23 mouse cellular contexts compared by ENCODE assay signal in genomic region chr3:89892517-89893106, GRCm38 (mm10). TPM values are rescaled to one million over a fixed set of nuclear protein-coding genes. Genes with fewer than 3 reads are reported as not detected.
DNase-seq lines count a peak whose midpoint lies in the region; ATAC-seq lines count a peak whose summit lies in the region.
"Had no signal": no experiment of that assay in that cellular context is flagged by ENCODE, and none has a peak within 500 bp of the region (broad histone marks: within the 10 kb centered on the region; RNA-seq: fewer than 3 reads in every experiment).

No protein-coding gene starts in this region.

- H3K36me3 ChIP-seq in liver, embryonic 11.5 days (ENCODE audit: control insufficient read depth, insufficient read depth, low read length): no peaks in the 10 kb centered on the region
- no peaks in the 10 kb centered on the region for H3K36me3 ChIP-seq in liver, embryonic 12.5 days
- H3K36me3 ChIP-seq in liver, embryonic 13.5 days: no peaks in the 10 kb centered on the region
- no peaks in the 10 kb centered on the region for H3K36me3 ChIP-seq in forebrain, embryonic 14.5 days (ENCODE audit: control insufficient read depth, insufficient read depth, low read length)
- H3K36me3 ChIP-seq: limb, embryonic 12.5 days; neural tube, embryonic 15.5 days had no signal

- no peak overlapping the region for H3K9ac ChIP-seq in liver, embryonic 11.5 days (ENCODE audit: low read depth, low read length)
- no peak overlapping the region for H3K9ac ChIP-seq in liver, embryonic 12.5 days
- H3K9ac ChIP-seq in liver, embryonic 13.5 days: no peak overlapping the region
- no peak overlapping the region for H3K9ac ChIP-seq in forebrain, embryonic 14.5 days (ENCODE audit: low read length)
- H3K9ac ChIP-seq: forebrain, embryonic 13.5 days; limb, embryonic 12.5 days; lung, embryonic 14.5 days; neural tube, embryonic 15.5 days had no signal

- H3K4me2 ChIP-seq in liver, embryonic 11.5 days: no peak overlapping the region
- no peak overlapping the region for H3K4me2 ChIP-seq in liver, embryonic 12.5 days
- no peak overlapping the region for H3K4me2 ChIP-seq in liver, embryonic 13.5 days
- no peak overlapping the region for H3K4me2 ChIP-seq in forebrain, embryonic 14.5 days (ENCODE audit: low read length)
- H3K4me2 ChIP-seq: forebrain, embryonic 13.5 days; limb, embryonic 12.5 days; lung, embryonic 14.5 days; neural tube, embryonic 15.5 days had no signal

- no peak overlapping the region for H3K4me3 ChIP-seq in liver, embryonic 11.5 days (ENCODE audit: low read depth, low read length)
- no peak overlapping the region for H3K4me3 ChIP-seq in liver, embryonic 12.5 days
- H3K4me3 ChIP-seq in liver, embryonic 13.5 days (replicated peaks): no peak overlapping the region
- no peak overlapping the region for H3K4me3 ChIP-seq in forebrain, embryonic 14.5 days (ENCODE audit: low read depth, low read length)
- H3K4me3 ChIP-seq: forebrain, embryonic 13.5 days; heart, adult 2 months; left cerebral cortex, adult 2 months; limb, embryonic 12.5 days; myocyte; neural tube, embryonic 15.5 days had no signal

- no peak overlapping the region for H3K27ac ChIP-seq in liver, embryonic 11.5 days (ENCODE audit: low read depth, low read length)
- H3K27ac ChIP-seq in liver, embryonic 12.5 days: no peak overlapping the region
- H3K27ac ChIP-seq in liver, embryonic 13.5 days: no peak overlapping the region
- no peak overlapping the region for H3K27ac ChIP-seq in forebrain, embryonic 14.5 days (ENCODE audit: low read depth, low read length)
- H3K27ac ChIP-seq: forebrain, embryonic 13.5 days; heart, adult 2 months; left cerebral cortex, adult 2 months; limb, embryonic 12.5 days; neural tube, embryonic 15.5 days had no signal

- 76% methylated on average over 5 of the region's 5 CpGs for whole genome bisulfite sequencing in liver, embryonic 11.5 days
- 66% methylated on average over 5 of the region's 5 CpGs for WGBS in liver, embryonic 12.5 days (ENCODE audit: insufficient replicate concordance)
- WGBS in liver, embryonic 13.5 days (ENCODE audit: insufficient replicate concordance): 74% methylated on average over 5 of the region's 5 CpGs
- WGBS in forebrain, embryonic 14.5 days: 80% methylated on average over 5 of the region's 5 CpGs

- 0 out of 2 replicates have a peak, but pooled peaks cover 3% of the 10 kb centered on the region for H3K4me1 ChIP-seq in liver, embryonic 11.5 days (replicated peaks; ENCODE audit: control insufficient read depth, insufficient read depth, low read length)
- H3K4me1 ChIP-seq in liver, embryonic 12.5 days: peaks cover 18% of the 10 kb centered on the region
- H3K4me1 ChIP-seq in liver, embryonic 13.5 days (replicated peaks): peaks cover 17% of the 10 kb centered on the region
- H3K4me1 ChIP-seq in forebrain, embryonic 14.5 days (ENCODE audit: control insufficient read depth, insufficient read depth, low read length): no peaks in the 10 kb centered on the region
- H3K4me1 ChIP-seq: forebrain, embryonic 13.5 days had no signal

- no peaks in the 10 kb centered on the region for H3K9me3 ChIP-seq in liver, embryonic 11.5 days (ENCODE audit: control insufficient read depth, low read length)
- H3K9me3 ChIP-seq in liver, embryonic 12.5 days (replicated peaks): no peaks in the 10 kb centered on the region
- no peaks in the 10 kb centered on the region for H3K9me3 ChIP-seq in liver, embryonic 13.5 days (replicated peaks)
- no peaks in the 10 kb centered on the region for H3K9me3 ChIP-seq in forebrain, embryonic 14.5 days (replicated peaks; ENCODE audit: control insufficient read depth, low read length)
- H3K9me3 ChIP-seq: forebrain, embryonic 13.5 days; limb, embryonic 12.5 days; neural tube, embryonic 15.5 days had no signal

- DNase-seq in liver, embryonic 11.5 days (ENCODE audit: low spot score): no peak
- peak; percentile 87 for DNase-seq in R1 (ENCODE audit: low read depth, low spot score)
- DNase-seq in liver, embryonic 13.5 days: no peak
- peak; percentile 55 for DNase-seq in naive thymus-derived CD4-positive, alpha-beta T cell, adult 2 months (ENCODE audit: low read depth)
- no peak for DNase-seq in lung, adult 18-20 months
- no peak for DNase-seq in kidney, postnatal 4 days
- no peak for DNase-seq in forebrain, embryonic 14.5 days (ENCODE audit: low spot score)
- DNase-seq: adrenal gland, adult 2 months; cerebellum, adult 9-10 months; gastrocnemius, postnatal 14 days; heart, adult 2 months; kidney, adult 9 months; kidney, postnatal 25 days; lung, embryonic 14.5 days; lung, postnatal 4 days; midbrain, embryonic 14.5 days; thymus, postnatal 36 days had no signal

- ATAC-seq in liver, embryonic 11.5 days (replicated peaks; ENCODE audit: low FRiP score): 0 out of 2 replicates have a peak, but pooled peaks have one; percentile 15
- ATAC-seq in liver, embryonic 12.5 days: no peak
- ATAC-seq in liver, embryonic 13.5 days (ENCODE audit: low read depth): 0 out of 2 replicates have a peak, but pooled peaks have one; percentile 31
- no peak for ATAC-seq in forebrain, embryonic 14.5 days
- ATAC-seq: forebrain, embryonic 13.5 days had no signal

- no peaks in the 10 kb centered on the region for H3K27me3 ChIP-seq in liver, embryonic 11.5 days (replicated peaks; ENCODE audit: control insufficient read depth, insufficient read depth, low read length)
- H3K27me3 ChIP-seq in liver, embryonic 12.5 days (replicated peaks): peaks cover 11% of the 10 kb centered on the region; the same call in 1 of the 2 replicates
- H3K27me3 ChIP-seq in liver, embryonic 13.5 days: peaks cover 6% of the 10 kb centered on the region; the same call in 1 of the 2 replicates
- H3K27me3 ChIP-seq in forebrain, embryonic 14.5 days (replicated peaks; ENCODE audit: control insufficient read depth, insufficient read depth, low read length): no peaks in the 10 kb centered on the region
- H3K27me3 ChIP-seq: forebrain, embryonic 13.5 days; limb, embryonic 12.5 days; neural tube, embryonic 15.5 days had no signal

RNA-seq across cellular contexts. Expression of gene Il6ra, which starts 20.4 kb away (rescaled TPM):
- polyA plus RNA-seq in liver, embryonic 11.5 days (2014; fragmentation: Nextera tagmentation; extraction: Ambion mirVana): 0.71 and 1.0 TPM in 2 replicates
- polyA plus RNA-seq in liver, embryonic 12.5 days (2016; fragmentation: Nextera tagmentation; extraction: Ambion mirVana): 1.9 and 2.1 TPM in 2 replicates
- polyA plus RNA-seq in liver, embryonic 13.5 days (2015; fragmentation: Nextera tagmentation; extraction: Ambion mirVana): 1.9 and 2.2 TPM in 2 replicates
- 0.37 and 0.47 TPM in 2 replicates for polyA plus RNA-seq in forebrain, embryonic 14.5 days (2014; fragmentation: Nextera tagmentation; extraction: Ambion mirVana)

Comparison
In these comparisons a context has a peak if more than half of its experiments do, and no peak if none do; other contexts are left out.
1. ATAC-seq: peak in liver, embryonic 11.5 days (single experiment) and liver, embryonic 13.5 days (single experiment); none in liver, embryonic 12.5 days (single experiment) and forebrain, embryonic 14.5 days (single experiment).
2. DNase-seq: peak in R1 (single experiment) and naive thymus-derived CD4-positive, alpha-beta T cell, adult 2 months (single experiment); none in liver, embryonic 11.5 days (single experiment), liver, embryonic 13.5 days (single experiment), lung, adult 18-20 months (0 of 2), kidney, postnatal 4 days (0 of 2) and forebrain, embryonic 14.5 days (single experiment).